Mouse (Mus musculus) left cerebral cortex, postnatal 10 days (tissue): ENCODE results near the gene Pnkp. TPM values are rescaled to one million over a fixed set of nuclear protein-coding genes. Genes with fewer than 3 reads are reported as not detected.

ENCODE experiments used
- DNase-seq, 2 experiments: peaks; one replicate each; pipeline ENCODE4 v3.0.0; 2021 to 2022; ENCODE audit warnings: low spot score in 2 of 2, mixed read lengths in 1 of 2; ENCODE audit errors: extremely low spot score in 1 of 2
- intact Hi-C: fragments of 180-260 bp; cut with DNase I; formaldehyde crosslinking; loops from one replicate; pipeline ENCODE4 v1.15.1; 2025
- total RNA-seq, 2 experiments: library from RNA; stranded (reverse); gene quantifications; 2 replicates each; pipeline ENCODE4 v1.2.3; 2021

Pnkp gene
- total RNA-seq, 2 experiments from 2014 or later, result 28.1 to 31.1 TPM

DNA sequence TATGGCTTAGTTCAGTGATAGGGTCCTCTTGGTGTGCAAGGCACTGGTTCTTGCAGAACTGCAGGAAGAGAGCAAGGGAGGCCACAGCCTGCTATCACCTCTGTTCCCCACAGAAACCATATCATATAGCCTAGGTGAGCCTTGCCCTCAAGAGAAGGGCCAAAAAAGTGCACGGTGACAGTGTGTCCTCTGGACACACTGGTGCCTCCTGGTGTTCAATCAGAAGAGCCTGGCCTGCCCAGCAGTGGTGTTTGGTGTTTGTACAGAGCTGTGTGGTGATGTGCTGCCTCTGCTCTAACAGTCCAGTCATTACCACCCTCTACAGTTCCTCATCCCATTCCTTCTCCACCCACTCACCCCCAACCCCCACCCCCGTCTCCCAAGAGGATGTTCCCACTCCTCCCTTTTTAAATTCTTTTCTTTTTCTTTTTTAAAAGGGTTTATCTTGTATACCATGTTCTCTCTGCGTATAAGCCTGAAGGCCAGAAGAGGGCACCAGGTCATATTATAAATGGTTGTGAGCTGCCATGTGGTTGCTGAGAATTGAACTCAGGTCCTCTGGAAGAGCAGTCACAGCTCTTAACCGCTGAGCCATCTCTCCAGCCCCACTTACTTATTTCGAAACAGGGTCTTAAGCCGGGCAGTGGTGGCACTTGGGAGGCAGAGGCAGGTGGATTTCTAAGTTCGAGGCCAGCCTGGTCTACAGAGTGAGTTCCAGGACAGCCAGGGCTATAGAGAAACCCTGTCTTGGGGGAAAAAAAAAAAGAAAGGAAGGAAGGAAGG is 35.1 kb upstream of the Pnkp start:
- DNase-seq, result peak in 1 of 2 experiments; percentile 13
- intact Hi-C loops, result no loop called here

DNA sequence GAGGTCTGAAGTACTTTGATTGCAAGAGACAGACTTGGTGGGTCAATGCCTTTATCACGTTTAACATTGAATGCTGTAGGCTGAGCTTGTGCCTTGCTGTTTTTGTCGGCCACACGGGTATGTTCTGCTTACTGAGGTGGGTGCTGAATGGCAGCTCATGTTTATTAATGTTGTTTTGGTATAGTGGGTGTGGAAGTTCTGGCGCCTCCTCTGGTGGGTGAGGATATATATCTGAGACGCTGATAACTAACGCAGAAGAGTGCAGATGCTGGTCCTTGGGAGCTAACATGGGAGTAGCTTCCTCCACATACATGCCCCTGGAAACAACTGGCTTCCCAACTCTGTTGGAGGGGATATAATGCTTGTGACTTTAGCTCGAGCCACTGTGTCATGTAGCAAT is 33.5 kb upstream of the Pnkp start:
- DNase-seq, result peak in 1 of 2 experiments; percentile 17
- intact Hi-C loops, result no loop called here

DNA sequence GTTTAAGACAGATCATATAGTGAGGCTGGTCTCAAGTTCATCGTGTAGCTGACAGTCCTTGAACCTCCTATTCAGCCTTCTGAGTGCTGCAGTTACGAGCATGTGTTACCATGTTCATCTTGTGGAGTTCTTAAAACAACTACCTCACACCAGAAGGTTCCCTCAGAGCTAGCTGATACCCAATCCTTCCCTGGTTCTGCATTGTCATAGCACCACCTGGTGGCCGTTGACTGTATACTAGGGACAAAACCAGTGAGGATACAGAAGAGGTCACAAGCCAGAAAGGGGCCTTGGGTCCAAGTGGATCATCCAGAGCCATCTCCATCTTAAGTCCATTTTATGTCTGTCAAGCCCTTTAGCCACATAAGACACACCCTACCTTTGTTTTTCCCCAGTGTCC is 32.1 kb upstream of the Pnkp start:
- peak; percentile 76 to 83 for DNase-seq
- intact Hi-C loops, result loop anchor here (2.0 kb wide), 1 partner anchor 100 kb away; no protein-coding TSS in a partner anchor

DNA sequence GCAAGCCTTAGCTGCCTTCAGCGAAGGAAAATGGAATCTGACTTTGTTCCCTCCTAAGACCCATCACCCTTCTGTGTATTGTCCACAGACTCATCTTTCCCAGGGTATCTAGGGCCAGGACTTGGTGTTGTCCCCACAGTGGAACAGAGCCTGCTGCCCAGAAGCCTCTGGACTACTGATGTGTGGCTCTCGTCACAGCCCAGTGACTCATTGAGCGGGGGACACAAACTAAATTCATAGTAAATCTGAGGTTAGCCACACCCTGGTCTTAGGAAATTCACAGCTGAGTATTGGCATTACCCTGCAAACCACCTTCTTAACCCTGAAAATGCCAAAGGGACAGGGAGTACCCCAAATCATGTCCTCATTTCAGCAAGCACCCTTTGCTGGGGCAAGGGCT is 30.2 kb upstream of the Pnkp start:
- intact Hi-C loops, result no loop called here
- no peak for DNase-seq

DNA sequence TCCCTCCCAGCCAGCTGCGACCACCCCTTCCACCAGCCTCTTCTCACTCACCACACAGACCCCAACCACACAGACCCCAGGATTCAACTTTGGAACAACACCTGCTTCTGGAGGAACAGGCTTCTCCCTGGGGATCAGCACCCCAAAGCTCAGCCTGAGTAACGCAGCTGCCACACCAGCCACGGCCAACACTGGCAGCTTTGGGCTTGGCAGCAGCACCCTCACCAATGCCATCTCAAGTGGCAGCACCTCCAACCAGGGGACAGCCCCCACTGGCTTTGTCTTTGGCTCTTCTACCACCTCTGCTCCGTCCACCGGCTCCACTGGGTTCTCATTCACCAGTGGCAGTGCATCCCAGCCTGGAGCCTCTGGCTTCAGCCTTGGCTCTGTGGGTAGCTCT is 28.2 kb upstream of the Pnkp start:
- intact Hi-C loops, result no loop called here
- DNase-seq, result no peak

DNA sequence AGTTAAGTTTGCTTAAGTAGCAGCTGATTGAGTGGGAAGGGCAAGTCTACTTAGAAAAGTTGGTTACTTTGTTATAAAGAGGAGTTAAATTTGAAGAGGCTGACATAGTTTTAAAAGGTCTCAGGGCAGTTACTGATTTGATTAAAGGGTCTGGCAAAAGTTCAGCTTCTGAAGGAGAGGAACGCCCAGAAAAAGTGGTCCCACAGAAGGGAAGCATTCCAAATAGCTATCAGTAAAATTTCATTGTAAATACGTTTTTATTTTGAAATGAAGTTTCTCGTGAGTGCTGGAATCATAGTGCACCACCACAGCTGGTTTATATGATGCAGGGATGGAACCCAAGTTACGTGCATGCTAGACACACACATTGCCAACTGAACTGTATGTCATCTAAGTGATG is 24.2 kb upstream of the Pnkp start:
- no peak for DNase-seq
- intact Hi-C loops, result no loop called here

DNA sequence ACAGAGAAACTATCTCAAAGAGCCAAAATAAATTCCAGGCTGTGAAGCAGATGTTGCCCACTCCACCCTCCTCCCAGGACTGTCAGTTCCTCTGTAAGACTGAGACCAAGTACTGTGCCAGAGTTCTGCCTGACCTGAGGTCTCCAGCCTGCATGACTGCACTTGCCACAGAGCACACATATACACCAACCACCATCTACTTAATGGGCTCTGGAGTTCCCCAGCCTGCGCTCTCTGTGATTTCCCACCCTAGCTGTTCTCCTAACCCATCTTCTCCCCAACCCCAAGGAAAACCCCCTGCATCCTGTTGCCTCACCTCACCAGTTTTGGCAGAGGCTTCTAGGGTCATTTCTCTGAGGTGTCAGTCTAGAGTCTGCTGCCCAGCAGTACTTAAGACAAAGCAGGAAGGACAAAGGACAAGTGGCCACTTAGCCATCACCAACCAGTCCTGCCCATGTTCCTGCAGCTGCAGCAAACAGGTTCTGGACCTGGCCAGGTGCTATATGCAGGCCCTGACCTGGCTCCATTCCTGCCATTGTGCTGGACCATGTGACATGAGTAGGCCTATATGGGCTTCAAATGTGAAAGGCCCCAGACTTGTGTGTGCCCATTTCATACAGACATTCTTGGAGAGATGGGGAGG is 21.4 kb upstream of the Pnkp start:
- intact Hi-C loops, result no loop called here
- DNase-seq, result no peak

DNA sequence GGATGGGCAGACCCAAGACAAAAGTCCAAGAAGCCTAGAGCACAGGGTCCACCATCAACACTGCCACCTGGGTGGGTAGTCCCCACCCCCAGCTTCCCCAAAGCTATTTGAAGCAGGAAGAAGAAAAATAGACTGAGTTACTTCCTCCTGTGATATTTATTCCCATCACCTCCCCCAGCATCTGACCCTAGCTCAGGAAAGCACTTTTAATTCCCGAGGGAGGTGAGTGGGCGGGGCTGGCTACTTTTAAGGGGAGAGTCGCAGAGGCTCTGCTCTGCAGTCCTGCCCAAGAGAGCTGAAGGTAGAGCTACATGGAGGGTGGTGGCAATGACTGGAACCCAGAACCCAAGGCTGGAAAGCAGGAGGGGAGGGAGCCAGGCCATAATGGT is 20.9 kb upstream of the Pnkp start:
- intact Hi-C loops, result no loop called here
- no peak for DNase-seq

DNA sequence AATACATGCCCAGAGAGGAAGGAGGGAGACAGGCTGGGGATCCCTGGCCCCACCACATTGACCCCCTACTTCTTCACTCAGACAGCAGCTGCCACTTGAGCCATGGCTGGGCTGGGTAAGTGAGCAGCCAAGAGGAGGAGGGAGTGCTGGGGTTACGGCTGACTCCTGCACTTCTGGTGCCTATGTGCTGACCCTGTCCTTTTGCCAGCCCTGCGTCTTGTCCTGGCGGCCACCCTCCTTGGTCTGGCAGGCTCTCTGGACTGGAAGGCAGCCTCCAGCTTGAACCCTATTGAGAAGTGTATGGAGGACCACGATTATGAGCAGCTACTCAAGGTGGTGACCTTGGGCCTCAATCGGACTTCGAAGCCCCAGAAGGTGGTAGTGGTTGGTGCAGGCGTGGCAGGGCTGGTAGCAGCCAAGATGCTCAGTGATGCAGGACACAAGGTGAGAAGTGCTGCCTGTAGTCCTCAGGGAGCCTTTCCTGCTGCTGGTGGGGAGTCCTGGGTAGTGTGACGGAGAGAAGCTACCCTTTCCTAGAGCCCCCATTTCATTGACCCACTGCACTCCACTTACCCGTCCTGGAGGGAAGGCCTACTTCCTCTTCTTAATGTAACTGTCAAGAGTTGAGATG is 20.4 kb upstream of the Pnkp start:
- intact Hi-C loops, result no loop called here

DNA sequence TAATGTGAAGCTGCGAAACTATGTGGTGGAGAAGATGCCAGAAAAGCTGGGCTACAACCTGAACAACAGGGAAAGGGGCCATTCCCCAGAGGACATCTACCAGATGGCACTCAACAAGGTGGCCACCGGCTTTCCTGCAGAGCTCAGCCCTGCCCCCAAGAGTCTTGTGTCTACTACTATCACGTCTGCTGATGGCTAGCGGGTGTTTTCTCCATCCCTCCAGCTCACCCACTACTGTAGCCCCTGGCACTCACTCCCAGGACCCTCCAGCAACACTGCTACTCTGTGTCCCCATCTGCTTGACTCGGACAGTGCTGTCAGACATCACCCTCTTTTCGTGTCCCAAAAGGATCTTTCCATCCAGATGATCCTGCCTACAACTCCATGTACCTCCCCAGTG is 18.9 kb upstream of the Pnkp start:
- no peak for DNase-seq
- intact Hi-C loops, result no loop called here

More for the DNA sequence above, 20.4 kb upstream of the Pnkp start:
- no peak for DNase-seq

DNA sequence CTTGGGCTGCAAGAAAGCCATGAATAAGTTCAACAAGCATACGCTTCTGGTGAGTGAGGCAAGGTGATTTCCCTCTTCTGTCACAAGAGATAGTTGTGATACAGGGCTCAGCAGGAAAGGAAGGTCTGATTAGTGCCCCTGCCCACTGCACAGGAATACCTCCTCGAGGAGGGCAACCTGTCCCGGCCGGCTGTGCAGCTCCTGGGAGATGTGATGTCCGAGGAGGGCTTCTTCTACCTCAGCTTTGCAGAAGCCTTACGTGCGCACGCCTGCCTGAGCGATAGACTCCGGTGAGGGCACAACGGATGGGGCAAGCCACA is 17.8 kb upstream of the Pnkp start:
- intact Hi-C loops, result no loop called here
- DNase-seq, result no peak

DNA sequence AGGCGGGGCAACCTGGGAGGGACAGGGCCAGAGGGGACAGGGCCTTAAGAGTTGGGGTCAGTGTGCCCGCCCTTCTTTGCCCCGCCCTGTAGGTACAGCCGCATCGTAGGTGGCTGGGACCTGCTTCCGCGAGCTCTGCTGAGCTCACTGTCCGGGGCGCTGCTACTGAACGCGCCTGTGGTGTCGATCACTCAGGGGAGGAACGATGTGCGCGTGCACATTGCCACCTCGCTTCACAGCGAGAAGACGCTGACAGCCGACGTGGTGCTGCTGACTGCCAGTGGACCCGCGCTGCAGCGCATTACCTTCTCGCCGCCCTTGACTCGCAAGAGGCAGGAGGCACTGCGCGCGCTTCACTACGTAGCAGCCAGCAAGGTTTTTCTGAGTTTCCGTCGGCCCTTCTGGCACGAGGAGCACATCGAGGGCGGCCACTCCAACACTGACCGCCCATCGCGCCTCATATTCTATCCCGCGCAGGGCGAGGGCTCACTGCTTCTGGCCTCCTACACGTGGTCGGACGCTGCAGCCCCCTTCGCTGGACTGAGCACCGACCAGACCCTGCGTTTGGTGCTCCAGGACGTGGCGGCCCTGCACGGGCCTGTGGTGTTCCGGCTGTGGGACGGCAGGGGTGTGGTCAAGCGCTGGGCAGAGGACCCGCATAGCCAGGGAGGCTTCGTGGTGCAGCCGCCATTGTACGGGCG is 17.3 kb upstream of the Pnkp start:
- DNase-seq, result peak in 1 of 2 experiments; percentile 71
- intact Hi-C loops, result no loop called here

DNA sequence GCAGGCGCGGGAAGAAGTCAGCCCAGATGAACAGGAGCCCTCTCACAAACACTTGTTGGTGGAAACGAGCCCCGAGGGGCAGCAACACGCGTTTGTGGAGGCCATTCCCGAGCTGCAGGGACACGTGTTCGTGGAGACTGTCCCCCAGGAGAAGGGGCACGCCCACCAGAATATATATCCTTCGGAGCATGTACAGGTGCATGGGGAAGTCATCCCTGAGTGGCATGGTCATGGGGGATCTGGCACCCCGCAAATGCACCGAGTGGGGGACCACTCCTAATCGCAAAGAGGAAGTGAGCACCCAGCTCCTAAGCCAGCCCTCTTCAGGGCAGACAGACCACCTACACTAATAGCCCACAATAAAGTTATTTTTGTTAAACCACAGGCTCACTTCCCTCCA is 16.5 kb upstream of the Pnkp start:
- no peak for DNase-seq
- intact Hi-C loops, result no loop called here

DNA sequence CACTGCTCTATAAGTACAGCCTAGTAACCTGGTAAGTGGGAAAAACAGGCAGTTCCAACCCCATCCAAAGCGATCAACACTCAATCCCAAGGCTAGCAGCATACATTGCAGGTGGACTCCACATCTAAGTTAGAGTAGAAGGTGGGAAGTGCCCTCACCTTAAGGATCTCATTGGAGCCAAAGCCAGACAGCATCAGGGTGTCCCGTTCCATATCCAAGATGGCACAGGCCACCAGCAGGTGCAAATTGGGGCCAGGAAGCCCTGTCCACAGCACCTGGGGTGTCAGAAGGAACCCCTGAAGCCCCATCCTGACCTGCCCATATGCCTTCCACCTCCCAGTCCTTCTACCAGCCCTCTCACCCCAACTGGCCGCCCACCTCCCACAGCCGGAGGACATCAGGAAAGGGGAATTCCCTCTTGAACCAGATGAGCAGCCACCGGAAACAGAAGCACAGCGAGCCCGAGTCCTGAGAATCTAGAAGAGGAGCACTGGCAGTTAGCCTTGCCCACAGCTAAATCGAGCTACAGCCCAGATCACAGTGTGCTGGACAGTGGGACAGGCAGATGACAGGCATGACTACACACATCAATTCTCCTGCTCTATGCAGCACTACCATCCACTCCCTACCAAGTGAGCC is 15.0 kb upstream of the Pnkp start:
- intact Hi-C loops, result no loop called here
- no peak for DNase-seq

DNA sequence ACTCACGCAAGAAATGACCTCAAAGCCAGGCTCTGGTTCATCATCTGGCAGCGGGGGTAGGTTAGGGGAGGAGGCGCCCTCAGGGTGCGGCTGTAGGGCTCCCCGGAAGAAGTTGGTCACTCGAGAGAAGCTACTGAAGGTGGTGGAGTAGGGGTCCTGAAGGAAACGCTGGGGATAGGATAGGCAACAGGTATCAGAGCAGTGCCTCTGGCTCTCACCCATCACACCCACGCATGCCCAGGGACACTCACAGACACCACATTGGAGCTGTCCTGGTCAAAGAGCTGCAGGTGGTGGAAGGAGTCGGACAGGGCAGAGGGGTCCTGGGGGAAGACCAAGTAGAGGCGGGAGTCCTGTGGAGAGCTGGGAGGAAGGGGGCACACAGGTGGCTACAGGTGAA is 11.9 kb upstream of the Pnkp start:
- peak in 1 of 2 experiments; percentile 28 for DNase-seq
- intact Hi-C loops, result no loop called here

DNA sequence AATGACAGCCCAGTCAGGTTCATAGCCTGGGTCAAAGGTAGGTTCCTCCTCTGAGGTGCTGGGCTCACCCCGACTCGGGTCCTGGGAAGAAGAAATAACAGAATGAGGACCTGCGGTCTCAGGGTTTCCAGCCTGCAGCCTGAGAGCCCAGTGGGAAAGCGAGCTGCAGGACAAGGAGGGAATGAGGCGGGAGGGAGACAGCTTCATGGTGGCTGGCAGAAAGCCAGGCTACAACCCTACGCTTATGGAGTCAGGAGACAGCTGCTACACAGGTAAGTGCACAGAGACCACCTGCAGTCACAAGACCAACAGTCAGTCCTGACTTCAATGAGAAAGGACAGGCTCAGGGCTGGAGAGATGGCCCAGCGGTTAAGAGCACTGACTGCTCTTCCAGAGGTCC is 10.1 kb upstream of the Pnkp start:
- intact Hi-C loops, result no loop called here

DNA sequence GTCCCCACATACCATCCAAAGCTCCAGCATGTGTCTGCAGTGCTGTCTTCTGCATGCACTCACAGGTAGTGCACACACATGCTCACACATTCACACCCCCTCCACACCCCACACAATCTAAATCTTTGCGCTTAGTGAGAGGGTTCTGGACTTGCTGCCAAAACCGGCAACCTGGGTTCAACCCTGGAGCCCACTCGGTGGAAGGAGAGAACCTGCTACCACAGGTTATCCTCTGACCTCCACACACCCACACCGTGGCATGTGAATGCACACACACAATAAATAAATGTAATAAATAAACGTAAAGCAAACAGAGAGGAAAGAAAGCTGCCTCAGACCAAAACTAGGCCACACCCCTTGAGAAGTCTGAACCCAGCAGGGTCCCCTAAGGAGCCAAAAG is 9.2 kb upstream of the Pnkp start:
- peak in 1 of 2 experiments; percentile 39 for DNase-seq
- intact Hi-C loops, result no loop called here

More for the DNA sequence above, 10.1 kb upstream of the Pnkp start:
- peak in 1 of 2 experiments; percentile 43 for DNase-seq

DNA sequence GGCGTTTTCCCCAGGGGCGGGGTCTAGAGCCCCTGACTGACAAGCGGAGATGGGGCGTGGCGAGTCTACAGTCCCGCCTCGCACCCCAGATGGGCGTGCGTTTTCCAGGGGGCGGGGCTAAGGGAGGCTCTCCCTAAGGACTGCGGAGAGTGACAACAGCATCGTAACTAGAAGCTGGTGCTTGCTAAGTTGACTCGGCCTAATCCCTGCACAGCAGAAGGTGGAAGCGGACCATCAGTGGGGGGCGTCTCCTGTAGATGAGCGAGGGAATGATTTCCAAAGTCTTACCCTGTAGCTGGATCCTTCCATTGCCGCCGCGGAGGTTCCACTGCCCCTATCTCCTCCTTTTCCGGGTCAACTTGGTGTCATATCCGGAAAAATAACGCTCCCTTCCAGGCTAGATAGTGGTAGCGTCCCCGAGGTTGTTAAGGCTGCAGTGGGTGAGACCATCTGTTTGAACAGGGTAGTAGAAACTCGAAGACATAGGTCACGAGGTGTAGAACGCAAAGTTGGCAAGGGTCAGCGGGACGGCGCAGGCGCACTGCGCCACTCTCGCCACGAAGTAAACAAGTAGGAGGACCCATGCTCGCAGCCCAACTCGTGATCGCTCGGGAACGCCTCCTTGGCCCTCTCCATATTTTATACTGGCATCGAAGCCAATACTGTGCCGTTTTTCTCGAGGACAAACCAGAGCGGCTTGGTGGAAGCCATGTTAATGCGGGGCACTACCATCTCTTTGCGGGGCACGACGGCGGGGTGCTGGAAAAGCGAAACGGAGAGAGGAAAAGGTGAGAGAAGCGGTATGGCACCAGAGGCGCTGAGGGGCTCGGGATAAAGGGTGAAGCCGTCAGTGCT is 8.2 kb upstream of the Pnkp start, which contains the start of the genes Akt1s1 and Tbc1d17:
Gene Akt1s1, plus strand, starts transcription at position 431 of the 855 bp plus-strand sequence.
Gene Tbc1d17, minus strand, starts transcription at position 519 of the 855 bp plus-strand sequence.
- intact Hi-C loops, result no loop called here
- DNase-seq, result peak; percentile 98 to 100
